Mouse (Mus musculus) cerebellum, adult 11-12 months (tissue): ENCODE measurements around the gene Olfr1173.

Experiments used
- DNase-seq: peaks from one replicate; pipeline ENCODE4 v3.0.0; 2022

Gene Olfr1173

DNA sequence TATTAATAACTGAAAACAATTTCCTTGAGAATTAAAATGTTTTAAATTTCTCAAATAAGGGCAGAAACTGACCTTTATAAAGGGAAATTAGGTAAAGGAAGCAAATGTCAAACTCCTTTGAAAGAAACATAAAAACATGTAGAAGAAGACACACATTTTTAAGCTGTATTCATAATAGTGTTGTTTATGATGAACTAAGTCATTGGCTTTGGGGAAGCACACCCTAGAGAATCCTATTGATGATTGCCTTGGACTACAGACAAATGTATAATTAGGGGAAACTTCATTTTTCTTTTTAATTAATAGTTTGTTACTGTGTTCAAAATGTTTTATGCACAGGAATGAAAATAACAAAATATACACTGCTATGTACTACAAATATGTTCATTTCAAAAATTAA lies at the start of gene Olfr1173:
Gene Olfr1173 (minus strand): TSS at position 101 of the 400 bp plus-strand sequence.
- DNase-seq: no peak

DNA sequence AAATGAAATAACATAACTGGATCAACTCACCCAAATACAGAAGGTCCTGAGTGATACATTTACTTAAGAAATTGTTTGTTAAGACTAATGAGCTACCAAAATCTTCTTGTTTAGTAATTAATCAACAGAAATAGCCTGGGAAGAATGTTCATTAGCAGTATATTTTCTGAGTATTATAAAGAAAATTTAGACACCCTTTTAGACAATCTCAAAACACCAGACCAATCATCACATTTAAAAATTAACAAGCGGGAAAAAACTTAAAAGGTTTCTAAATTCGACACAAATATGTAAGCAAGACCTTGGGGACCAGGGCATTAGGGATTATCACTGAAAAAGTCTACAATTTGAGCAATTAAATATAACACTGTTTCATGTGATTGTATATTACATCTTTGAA lies 47.4 kb upstream of the Olfr1173 start, which contains the start of gene Olfr1175-ps:
Gene Olfr1175-ps (minus strand): TSS at position 101 of the 400 bp plus-strand sequence.
- DNase-seq: no peak

DNA sequence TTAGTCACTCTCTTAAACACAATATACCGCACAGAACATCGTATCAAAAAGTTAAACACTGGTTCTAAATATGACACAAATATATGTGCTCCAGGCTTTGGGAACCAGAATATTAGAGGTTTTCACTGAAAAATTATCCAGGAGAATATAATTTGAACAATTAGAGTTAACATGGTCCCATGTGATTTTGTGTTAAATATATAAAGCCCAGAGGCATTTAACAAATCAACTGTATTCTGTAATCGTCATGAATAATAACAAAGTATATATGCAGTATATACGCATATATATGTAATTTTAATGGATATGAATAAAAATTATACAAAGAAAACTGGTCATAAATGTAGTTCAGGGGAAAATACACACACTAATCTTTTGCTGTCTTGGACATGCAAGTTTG lies 35.4 kb upstream of the Olfr1173 start, which contains the start of gene Olfr1174-ps:
Gene Olfr1174-ps (minus strand): TSS at position 101 of the 400 bp plus-strand sequence.
- DNase-seq: no peak

DNA sequence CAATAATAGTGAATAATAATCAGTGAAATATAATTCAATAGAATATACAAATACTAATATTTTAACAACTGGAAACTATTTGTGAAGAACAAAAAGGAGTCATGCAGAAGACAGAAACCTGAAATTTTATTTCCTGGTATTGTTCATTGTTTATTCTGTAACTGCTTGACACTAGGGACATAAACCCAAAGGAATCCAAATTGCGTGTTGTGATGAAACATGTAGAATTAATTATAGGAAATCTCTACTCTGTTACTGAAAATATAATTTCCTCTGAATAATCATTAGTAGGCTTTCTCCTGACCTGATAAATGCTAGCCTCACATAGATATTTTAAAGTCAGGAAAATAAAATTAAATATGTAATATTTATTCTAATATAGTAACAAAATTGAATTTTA lies 51.4 kb downstream of the Olfr1173 start, which contains the start of gene Olfr1170:
Gene Olfr1170 (minus strand): TSS at position 101 of the 400 bp plus-strand sequence.
- DNase-seq: no peak
